Mouse (Mus musculus) spleen, postnatal 4 days (tissue): ENCODE measurements at regions not wholly inside any gene's neighbourhood (a gene's known extent, or its start where the extent isn't known, plus 50 kb on each side); places are given as distances from the start of the nearest gene placed in this dataset.
A peak's percentile ranks its signal among the peaks of the same experiment; 100 is the strongest.
"Not testable (repeated sequence)": the region's sequence is repeated elsewhere in the genome, so short reads cannot be mapped to it uniquely, and the experiment has no call there.

Source experiments
- DNase-seq, 2 experiments: peaks; one replicate each; pipeline ENCODE4 v3.0.0; 2022; ENCODE audit warnings: low spot score in 2 of 2

DNA sequence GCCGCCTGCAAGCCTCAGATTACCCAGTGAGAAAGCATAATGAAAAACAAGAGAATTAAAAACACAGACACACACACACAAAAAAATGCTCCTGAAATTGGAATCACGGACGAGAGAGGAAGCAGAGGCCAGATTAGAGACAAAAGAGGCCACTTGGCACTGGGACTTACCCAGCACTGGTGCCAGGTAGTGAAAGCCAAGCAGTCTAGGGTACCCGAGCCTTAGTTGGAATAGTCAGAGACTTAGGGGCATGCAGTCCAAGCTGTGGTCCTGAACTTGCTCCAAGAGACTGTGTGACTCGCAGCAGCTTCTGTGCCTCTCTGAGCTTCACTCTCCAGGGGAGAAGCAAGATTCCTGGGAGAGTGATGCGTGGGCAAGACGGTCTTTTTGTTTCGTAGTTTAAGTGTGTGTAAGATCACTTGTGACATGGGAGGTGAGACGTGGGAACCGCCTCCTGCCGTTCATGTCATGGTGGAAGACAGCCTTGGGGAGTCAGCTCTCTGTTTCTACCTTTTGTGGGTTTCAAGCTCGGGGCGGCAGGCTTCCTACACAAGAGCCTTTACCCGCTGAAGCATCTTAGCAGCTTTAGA lies 420.8 kb downstream of the Ptpru start:
- DNase-seq, result no peak

GRCm38 (mm10) chr4:131425311-131425710 lies 412.8 kb downstream of the Ptpru start:
- no peak for DNase-seq

GRCm38 (mm10) chr4:131427871-131428270 lies 410.2 kb downstream of the Ptpru start:
- DNase-seq, result no peak

DNA sequence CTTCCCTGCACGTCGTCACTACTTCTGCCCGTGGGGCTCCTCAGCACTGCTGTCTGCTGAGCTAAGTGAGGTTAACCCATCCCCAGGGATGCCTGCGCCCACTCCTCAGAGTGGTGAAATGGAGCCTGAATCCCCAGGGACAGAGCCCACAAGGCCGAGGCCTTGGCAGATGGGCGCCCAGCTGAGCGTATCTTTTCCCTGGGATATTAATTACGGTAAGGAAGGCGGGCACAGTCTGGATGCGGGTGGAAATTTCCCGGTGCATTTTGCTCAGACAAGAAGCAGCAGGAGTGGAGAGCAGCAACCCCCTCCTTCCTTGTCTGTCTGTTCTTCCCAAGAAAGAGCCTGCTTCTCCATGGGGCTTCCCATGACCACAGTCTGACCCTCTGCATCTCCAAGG lies 408.7 kb downstream of the Ptpru start:
- no peak for DNase-seq

DNA sequence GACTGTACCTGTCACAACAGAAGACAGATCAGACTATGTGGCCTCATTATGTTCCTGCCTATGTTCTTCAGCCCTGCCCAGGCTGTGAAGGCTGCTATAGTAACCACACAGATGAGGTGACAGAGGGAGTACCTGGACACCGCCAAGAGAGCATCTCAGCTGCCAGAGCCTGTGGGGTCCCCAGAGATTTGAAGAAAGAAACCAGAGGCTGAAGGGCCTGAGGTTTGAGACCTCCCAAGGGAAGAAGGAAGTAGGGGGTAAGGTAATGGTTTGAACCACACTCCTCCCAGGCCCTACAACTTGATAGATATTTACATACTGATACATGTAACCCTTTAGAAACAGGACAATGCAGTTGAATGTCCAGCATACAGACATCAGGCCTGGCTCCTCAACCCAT lies 407.7 kb downstream of the Ptpru start:
- DNase-seq, result no peak

DNA sequence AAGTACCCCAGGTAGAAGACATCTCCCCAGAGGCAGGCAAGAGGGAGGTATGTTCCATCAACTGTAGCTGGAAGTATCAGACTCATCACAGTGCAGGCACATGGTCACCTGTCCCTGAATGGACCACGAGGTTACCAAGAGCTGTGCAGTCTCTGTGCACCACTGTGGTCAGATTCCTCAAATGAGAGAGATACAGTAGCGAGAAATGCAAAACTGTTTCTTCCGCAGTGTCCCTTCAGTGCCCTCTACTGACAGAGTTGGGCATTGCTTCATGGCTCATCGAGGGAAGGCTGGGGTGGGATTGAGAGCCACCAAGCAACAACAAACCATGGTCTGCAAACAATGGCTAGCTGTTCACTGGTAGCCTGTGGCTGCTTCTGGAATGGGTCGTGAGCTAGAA lies 406.9 kb downstream of the Ptpru start:
- DNase-seq, result no peak

DNA sequence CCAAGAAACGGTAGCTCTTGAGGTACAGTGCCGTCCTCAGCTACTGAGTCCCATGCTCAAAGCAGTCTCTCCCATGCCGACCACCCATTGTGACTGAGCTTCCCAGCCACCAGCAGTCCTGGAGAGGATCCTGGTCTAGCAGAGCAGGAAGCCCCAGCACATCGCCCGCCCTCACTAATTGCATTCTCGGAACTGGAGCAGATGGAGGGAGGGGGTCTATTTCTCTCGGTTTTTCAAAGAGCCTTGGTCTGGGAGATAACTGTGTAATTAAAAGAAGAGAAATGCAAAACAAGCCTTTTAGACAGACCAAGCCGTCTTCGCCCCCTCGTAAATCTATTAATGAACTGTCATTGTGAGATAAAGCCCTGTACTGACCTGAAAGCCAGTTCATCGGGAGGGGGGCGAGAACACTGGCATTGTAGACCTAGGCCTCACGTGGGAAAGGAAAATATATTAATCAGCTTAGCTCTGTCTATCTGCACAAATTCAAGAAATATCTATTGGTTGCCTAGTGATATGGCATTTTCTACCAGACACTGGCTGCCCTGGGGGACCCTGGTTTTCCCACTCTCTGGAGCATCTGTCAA lies 405.4 kb downstream of the Ptpru start:
- no peak for DNase-seq

DNA sequence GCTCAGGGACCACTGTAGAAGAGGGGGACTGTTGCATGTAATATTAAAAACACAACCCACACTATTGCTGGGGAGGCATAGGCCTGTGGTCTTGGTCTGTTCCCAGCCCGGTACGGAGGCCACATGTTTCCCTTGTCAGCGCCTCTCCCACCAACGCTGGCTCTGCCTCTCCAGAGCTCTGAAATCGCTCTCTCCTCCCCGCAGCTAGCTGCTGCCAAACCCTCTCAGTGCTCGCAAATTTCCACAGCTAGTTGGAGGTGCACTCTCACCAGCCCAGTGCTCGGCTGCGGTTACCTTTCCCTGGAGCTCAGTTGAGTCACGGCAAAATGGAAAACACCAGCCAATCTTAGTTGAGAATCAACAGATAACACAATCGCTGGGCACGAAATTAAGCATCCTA lies 402.9 kb downstream of the Ptpru start:
- DNase-seq, result no peak

DNA sequence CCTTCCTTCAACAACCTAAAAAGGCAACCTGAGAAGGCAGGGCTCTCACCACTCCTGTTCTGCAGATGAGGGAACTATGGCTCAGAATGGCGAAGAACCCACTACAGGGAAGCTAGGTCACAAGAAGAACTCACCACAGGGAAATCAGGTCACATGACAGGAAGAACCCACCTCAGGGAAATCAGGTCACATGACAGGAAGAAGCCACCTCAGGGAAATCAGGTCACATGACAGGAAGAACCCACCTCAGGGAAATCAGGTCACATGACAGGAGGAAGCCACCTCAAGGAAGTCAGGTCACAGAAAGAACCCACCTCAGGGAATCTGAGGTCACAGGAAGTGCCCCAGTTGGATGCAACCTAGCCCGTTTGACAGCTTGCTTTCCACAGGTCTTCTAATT lies 399.7 kb downstream of the Ptpru start:
- no peak for DNase-seq

DNA sequence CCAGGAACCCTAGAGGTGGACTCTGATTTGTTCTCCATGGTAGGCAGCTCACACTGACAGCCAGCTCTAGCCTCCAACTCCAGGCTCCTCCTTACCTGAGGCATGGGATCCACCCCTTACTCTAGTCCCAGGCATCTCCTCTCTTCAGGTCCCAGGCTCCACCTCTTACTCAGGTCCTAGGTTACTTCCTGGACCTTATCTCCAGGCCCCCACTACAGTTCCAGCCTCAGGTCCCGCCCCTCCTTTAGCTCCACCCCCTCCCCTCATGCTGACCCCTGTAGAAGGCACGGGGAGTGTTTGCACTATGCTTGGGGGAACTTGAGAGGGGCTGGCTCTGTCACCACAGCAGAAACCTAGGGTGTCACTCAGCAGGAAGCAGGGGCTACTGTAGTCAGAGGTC lies 399.2 kb downstream of the Ptpru start:
- no peak for DNase-seq

DNA sequence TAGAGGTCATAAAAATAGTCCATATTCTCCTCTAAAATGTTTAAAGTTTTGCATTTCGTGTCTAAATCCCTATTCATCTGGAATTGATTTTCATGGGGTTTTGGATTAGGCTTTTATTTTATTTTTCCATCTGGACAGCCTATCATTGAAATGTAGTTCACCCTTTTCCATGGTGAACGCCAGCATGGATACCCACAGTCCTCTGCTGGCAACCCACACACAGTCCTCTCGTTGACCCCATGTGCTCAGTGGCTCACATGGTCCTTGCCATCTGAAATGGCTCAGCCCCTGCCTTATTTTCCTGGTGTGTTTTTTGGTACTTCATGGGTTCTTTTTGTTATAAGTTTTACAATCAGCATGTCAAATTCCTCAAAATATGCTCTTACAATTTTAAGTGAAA lies 397.2 kb downstream of the Ptpru start:
- DNase-seq, result no peak

GRCm38 (mm10) chr4:131443518-131443917 lies 394.6 kb downstream of the Ptpru start:
- no peak for DNase-seq

GRCm38 (mm10) chr4:131450296-131450695 lies 387.8 kb downstream of the Ptpru start:
- DNase-seq, result not testable (repeated sequence)

DNA sequence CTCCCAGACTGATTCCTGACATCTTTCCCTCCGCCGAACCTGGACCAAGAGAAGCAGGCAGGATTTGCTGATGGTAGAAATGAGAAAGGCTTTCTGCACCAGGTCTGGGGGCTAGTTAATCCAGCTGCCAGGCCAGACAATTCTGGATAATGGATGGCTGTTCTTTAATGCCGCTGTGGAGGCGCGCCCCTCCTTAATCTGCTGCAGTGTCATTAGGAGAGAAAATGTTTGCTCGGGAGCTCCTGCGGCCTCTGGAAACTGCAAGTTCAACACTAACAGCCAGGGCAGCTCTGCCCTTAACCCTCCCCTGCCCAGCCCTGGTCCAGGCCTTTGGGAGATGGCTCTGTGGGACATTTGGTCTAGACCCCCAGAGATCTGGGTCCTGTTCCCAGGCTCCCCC lies 380.5 kb downstream of the Ptpru start:
- DNase-seq, result no peak

- DNase-seq, result no peak
Measured at GRCm38 (mm10) chr4:131459746-131460145, 378.3 kb downstream of the Ptpru start.

- no peak for DNase-seq
Measured at GRCm38 (mm10) chr4:131461312-131461711, 376.8 kb downstream of the Ptpru start.

- DNase-seq, result no peak
Measured at GRCm38 (mm10) chr4:131461728-131462127, 376.4 kb downstream of the Ptpru start.

- DNase-seq, result no peak
Measured at GRCm38 (mm10) chr4:131475023-131475422, 363.1 kb downstream of the Ptpru start.

GRCm38 (mm10) chr4:131478923-131479322 lies 359.2 kb downstream of the Ptpru start:
- DNase-seq, result no peak

DNA sequence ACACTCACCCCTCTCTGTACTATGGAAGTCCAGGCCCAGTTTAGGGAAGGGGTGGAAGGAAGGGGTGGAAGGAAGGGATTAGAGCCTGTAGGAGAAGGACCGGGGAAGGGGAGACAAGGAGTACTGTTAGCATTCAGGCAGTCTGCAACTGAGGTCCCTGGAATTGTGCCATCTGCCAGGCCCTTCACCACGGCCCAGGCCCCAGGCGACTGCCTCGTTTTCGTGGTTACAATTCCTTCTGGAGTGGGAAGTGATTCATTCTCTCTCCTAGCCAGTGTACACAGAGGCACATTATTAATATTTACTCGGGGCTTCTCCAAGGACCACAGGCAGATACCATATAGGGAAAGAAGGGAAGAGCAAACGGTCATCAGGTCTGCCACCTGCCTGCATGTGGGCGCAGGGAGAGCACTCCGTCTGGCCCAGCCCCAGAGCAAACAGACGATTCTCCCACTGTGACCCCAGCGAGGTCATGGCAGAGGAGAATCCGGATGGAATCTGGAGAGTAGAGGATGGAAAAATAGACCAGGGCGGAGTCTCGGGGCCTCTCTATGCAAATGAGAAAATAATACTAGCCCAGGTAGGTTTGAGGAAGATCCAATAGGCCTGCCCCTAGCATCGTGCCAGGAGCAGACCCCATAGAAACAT lies 354.0 kb downstream of the Ptpru start:
- DNase-seq, result no peak

- no peak for DNase-seq
Measured at GRCm38 (mm10) chr4:131484607-131485111, 353.4 kb downstream of the Ptpru start.

DNA sequence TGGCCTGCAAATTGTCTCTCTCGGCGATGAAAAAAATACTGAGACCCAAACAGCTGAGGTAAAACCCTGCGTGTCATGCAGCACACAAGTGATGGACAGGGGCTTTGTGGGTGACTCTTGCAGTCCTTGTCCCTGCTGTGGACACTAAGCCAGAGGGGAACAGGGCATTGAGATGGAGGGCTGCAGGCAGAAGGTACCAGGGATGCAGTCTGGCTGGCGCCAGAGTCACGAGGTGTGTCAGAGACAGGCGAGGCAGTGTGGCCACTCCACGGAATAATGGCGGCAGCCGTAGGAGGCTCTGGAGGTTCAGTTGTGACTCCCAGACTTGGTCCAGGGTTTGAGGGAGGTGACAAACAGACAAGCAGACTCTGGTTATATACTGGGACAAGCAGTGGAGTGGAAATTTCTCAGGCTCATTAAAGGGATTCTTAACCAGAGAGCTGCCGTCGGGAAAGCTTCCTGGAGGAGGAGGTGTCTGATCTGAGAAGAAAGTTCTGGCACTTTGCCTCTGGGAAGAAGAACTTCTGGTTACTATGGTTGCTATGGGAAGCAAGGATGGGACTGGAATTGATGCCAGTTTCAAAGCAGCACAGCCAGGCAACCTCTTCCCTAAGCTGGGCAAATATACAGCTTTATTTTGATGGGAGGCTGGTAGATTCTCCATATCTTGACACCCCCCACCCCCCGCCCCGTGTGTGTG lies 352.8 kb downstream of the Ptpru start:
- no peak for DNase-seq

- DNase-seq, result peak; percentile 54 to 88
Measured at GRCm38 (mm10) chr4:131486821-131487220, 351.3 kb downstream of the Ptpru start.
